Mouse (Mus musculus): ENCODE results near the gene Gm10135. TPM values are rescaled to one million over a fixed set of nuclear protein-coding genes. Genes with fewer than 3 reads are reported as not detected.

The Gm10135 gene
- polyA plus RNA-seq (2015; fragmentation: Nextera tagmentation; extraction: Ambion mirVana) = not detected in 2 replicates

DNA sequence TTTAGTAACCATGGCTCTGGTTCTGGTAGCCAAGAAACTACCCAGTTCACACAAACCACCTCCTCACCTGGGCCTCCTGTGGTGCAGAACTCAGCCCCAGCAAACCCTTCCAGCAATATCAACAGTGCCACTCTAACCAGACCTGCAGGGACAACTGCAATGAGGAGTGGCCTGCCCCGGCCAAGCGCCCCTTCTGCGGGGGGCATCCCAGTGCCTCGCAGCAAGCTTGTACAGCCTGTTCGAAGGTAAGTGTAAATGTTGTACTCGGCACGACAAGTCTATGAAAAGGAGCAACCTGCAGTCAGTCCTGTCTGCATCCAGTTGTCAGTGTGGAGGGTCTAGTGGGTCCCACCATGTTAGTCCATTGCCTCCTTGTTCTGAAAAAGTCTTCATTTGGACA, at the start of gene Gm10135:
TSS of gene Gm10135 (minus strand) at position 101 of the 400 bp plus-strand sequence.

DNA sequence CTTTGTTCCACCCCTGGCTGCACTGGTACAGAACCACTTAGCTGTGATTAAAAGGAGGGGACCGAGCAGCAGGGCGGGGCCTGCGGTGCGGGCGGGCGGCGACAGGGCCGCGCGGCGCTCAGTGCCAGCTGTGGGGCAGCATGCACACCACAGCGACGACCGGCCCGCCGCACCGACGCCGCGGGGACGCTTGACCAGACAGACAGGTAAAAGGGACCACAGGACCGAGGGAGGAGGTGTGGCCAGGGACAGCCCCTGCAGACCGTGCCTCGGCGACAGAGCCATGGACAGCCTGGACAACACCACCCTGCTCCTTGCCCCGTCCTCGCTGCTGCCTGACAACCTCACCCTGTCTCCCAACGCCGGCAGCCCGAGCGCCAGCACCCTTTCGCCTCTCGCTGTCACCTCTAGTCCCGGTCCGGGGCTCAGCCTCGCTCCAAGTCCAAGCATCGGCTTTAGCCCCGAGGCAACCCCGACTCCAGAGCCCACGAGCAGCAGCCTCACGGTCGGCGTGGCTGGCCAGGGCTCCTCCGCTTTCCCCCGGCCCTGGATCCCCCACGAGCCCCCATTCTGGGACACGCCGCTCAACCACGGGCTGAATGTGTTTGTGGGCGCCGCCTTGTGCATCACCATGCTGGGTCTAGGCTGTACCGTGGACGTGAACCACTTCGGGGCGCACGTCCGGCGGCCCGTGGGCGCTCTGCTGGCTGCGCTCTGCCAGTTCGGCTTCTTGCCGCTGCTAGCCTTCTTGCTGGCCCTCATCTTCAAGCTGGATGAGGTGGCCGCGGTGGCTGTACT, 32.5 kb upstream of the Gm10135 start, which contains the start of gene Slc10a4:
TSS of gene Slc10a4 (plus strand) at position 100 of the 798 bp plus-strand sequence.

Other genes starting within 250 kb of the Gm10135 start
- gene Txk, start 221.9 kb downstream of the Gm10135 start, polyA plus RNA-seq (2015; fragmentation: Nextera tagmentation; extraction: Ambion mirVana) = 0.05 TPM in 1 of 2 replicates, not detected in the other
- gene Tec, start 106.2 kb downstream of the Gm10135 start, polyA plus RNA-seq (2015; fragmentation: Nextera tagmentation; extraction: Ambion mirVana) = 3.6 and 3.9 TPM in 2 replicates
- 22.6 and 23.1 TPM in 2 replicates for gene Slain2, start 60.4 kb downstream of the Gm10135 start, polyA plus RNA-seq (2015; fragmentation: Nextera tagmentation; extraction: Ambion mirVana)
- 0.28 and 0.54 TPM in 2 replicates for gene Slc10a4, start 32.2 kb upstream of the Gm10135 start, polyA plus RNA-seq (2015; fragmentation: Nextera tagmentation; extraction: Ambion mirVana)

All from skeletal muscle tissue, postnatal 0 days (tissue).